Mouse (Mus musculus) spleen, adult 2 months (tissue): Measurements from ENCODE around the gene Serpinb1a.

Source experiments
- CTCF ChIP-seq: fragments of 200-500 bp; IDR thresholded peaks from 2 replicates; pipeline ENCODE4 v1.5.1; 2011; ENCODE audit warnings: mild to moderate bottlenecking, inconsistent platforms; ENCODE audit not compliant: insufficient read depth, insufficient read length, insufficient replicate concordance; ENCODE audit errors: extremely low read depth
- POLR2A ChIP-seq: fragments of 200-500 bp; IDR thresholded peaks from 2 replicates; pipeline ENCODE4 v1.6.1; 2011; ENCODE audit warnings: low read depth, low read length, inconsistent platforms

- TF ChIP-seq POLR2A, result no peak
- no peak for TF ChIP-seq CTCF
Observed at GRCm38 (mm10) chr13:32868843-32869242, 17.9 kb upstream of the Serpinb1a start.
